Comparison of ENCODE assay signal across 7 mouse cellular contexts in genomic region chr6:124768704-124769044, GRCm38 (mm10). TPM values are rescaled to one million over a fixed set of nuclear protein-coding genes. Genes with fewer than 3 reads are reported as not detected.
A peak's percentile ranks its signal among the peaks of the same experiment; 100 is the strongest.
DNase-seq lines count a peak whose midpoint lies in the region; ATAC-seq and TF ChIP-seq lines count a peak whose summit lies in the region.

No protein-coding gene starts in this region.

- H3K27ac ChIP-seq in lung, embryonic 15.5 days = no peak overlapping the region
- H3K27ac ChIP-seq in embryonic fibroblast, embryonic 13.5 days (ENCODE audit: insufficient read depth, low read length) = peak overlapping the region; percentile 21; the same call in 1 of the 2 replicates
- no peak overlapping the region for H3K27ac ChIP-seq in limb, embryonic 13.5 days
- no peak overlapping the region for H3K27ac ChIP-seq in stomach, embryonic 14.5 days (ENCODE audit: low read length)

- H3K9ac ChIP-seq in lung, embryonic 15.5 days = no peak overlapping the region
- peak overlapping the region; percentile 74; the same call in 1 of the 2 replicates for H3K9ac ChIP-seq in limb, embryonic 13.5 days
- H3K9ac ChIP-seq in stomach, embryonic 14.5 days (replicated peaks; ENCODE audit: low read depth, low read length) = 0 out of 2 replicates have a peak overlapping the region, but pooled peaks have one; percentile 8

- H3K4me3 ChIP-seq in lung, embryonic 15.5 days = peak overlapping the region; percentile 49
- H3K4me3 ChIP-seq in embryonic fibroblast, embryonic 13.5 days (ENCODE audit: insufficient read depth, low read length) = peak overlapping the region; percentile 93
- H3K4me3 ChIP-seq in limb, embryonic 13.5 days = peak overlapping the region; percentile 60
- H3K4me3 ChIP-seq in stomach, embryonic 14.5 days (ENCODE audit: low read depth, low read length) = peak overlapping the region; percentile 48

- ATAC-seq in lung, embryonic 15.5 days (ENCODE audit: borderline replicate concordance, extremely low read depth, low FRiP score, low TSS enrichment) = no peak
- no peak for ATAC-seq in limb, embryonic 13.5 days (ENCODE audit: low FRiP score, low read depth)
- no peak for ATAC-seq in stomach, embryonic 14.5 days (ENCODE audit: insufficient number of reproducible peaks, insufficient read depth, low FRiP score, low read depth)

- TF ChIP-seq CTCF in embryonic fibroblast, embryonic 13.5 days (IDR thresholded peaks at IDR 0.05; ENCODE audit: borderline replicate concordance, insufficient read depth, low read length) = no peak

- WGBS in lung, embryonic 15.5 days = 3% methylated on average over 9 of the region's 9 CpGs
- 7% methylated on average over 9 of the region's 9 CpGs for WGBS in limb, embryonic 13.5 days
- WGBS in stomach, embryonic 14.5 days = 6% methylated on average over 9 of the region's 9 CpGs

- H3K36me3 ChIP-seq in lung, embryonic 15.5 days = no peaks in the 10 kb centered on the region
- no peaks in the 10 kb centered on the region for H3K36me3 ChIP-seq in limb, embryonic 13.5 days
- H3K36me3 ChIP-seq in stomach, embryonic 14.5 days (ENCODE audit: control insufficient read depth, insufficient read depth, low read length) = no peaks in the 10 kb centered on the region

- DNase-seq in lung, postnatal 25 days (ENCODE audit: low spot score) = no peak
- DNase-seq in urinary bladder, postnatal 14 days (ENCODE audit: low spot score) = no peak
- DNase-seq in layer of hippocampus, postnatal 36 days = no peak

- TF ChIP-seq POLR2A in embryonic fibroblast, embryonic 13.5 days (IDR thresholded peaks at IDR 0.05; ENCODE audit: low read depth, low read length) = no peak

- peaks cover 21% of the 10 kb centered on the region for H3K4me1 ChIP-seq in lung, embryonic 15.5 days
- peaks cover 6% of the 10 kb centered on the region for H3K4me1 ChIP-seq in embryonic fibroblast, embryonic 13.5 days (ENCODE audit: control insufficient read depth, insufficient read depth, low read length)
- H3K4me1 ChIP-seq in limb, embryonic 13.5 days = peaks cover 23% of the 10 kb centered on the region
- H3K4me1 ChIP-seq in stomach, embryonic 14.5 days (ENCODE audit: control insufficient read depth, insufficient read depth, low read length) = peaks cover 8% of the 10 kb centered on the region; the same call in 1 of the 2 replicates

- no peaks in the 10 kb centered on the region for H3K9me3 ChIP-seq in lung, embryonic 15.5 days
- no peaks in the 10 kb centered on the region for H3K9me3 ChIP-seq in limb, embryonic 13.5 days
- H3K9me3 ChIP-seq in stomach, embryonic 14.5 days (ENCODE audit: control insufficient read depth, low read depth, low read length) = no peaks in the 10 kb centered on the region

- H3K27me3 ChIP-seq in lung, embryonic 15.5 days = peaks cover 19% of the 10 kb centered on the region
- H3K27me3 ChIP-seq in limb, embryonic 13.5 days = peaks cover 54% of the 10 kb centered on the region
- H3K27me3 ChIP-seq in stomach, embryonic 14.5 days (ENCODE audit: control insufficient read depth, insufficient read depth, low read length) = no peaks in the 10 kb centered on the region

- peak overlapping the region; percentile 97 for H3K4me2 ChIP-seq in lung, embryonic 15.5 days
- peak overlapping the region; percentile 90 for H3K4me2 ChIP-seq in limb, embryonic 13.5 days (replicated peaks)
- peak overlapping the region; percentile 84 for H3K4me2 ChIP-seq in stomach, embryonic 14.5 days (replicated peaks; ENCODE audit: low read depth, low read length)

RNA-seq across cellular contexts. Expression of gene Eno2, which starts 0.8 kb away (rescaled TPM):
- 2.1 and 3.4 TPM in 2 replicates for polyA plus RNA-seq in lung, embryonic 15.5 days (2015; fragmentation: Nextera tagmentation; extraction: Ambion mirVana)
- 17.5 and 24.1 TPM in 2 replicates for polyA plus RNA-seq in embryonic fibroblast, embryonic 13.5 days (2011; ENCODE audit: insufficient read length, low read depth, missing spikeins)
- 7.2 and 7.7 TPM in 2 replicates for polyA plus RNA-seq in limb, embryonic 13.5 days (2015; fragmentation: Nextera tagmentation; extraction: Ambion mirVana)
- polyA plus RNA-seq in stomach, embryonic 14.5 days (2014; fragmentation: Nextera tagmentation; extraction: Ambion mirVana) = 9.5 and 9.7 TPM in 2 replicates
- total RNA-seq in layer of hippocampus, postnatal 36 days (2021) = 1,000 to 10,000 TPM in 1 of 2 experiments, 100 to 1,000 TPM in 1; 956 to 1,045 TPM

RNA-seq across cellular contexts. Expression of gene Lrrc23, which starts 10.9 kb away (rescaled TPM):
- polyA plus RNA-seq in lung, embryonic 15.5 days (2015; fragmentation: Nextera tagmentation; extraction: Ambion mirVana) = 11.7 and 13.7 TPM in 2 replicates
- not detected in 2 replicates for polyA plus RNA-seq in embryonic fibroblast, embryonic 13.5 days (2011; ENCODE audit: insufficient read length, low read depth, missing spikeins)
- 0.59 and 0.86 TPM in 2 replicates for polyA plus RNA-seq in limb, embryonic 13.5 days (2015; fragmentation: Nextera tagmentation; extraction: Ambion mirVana)
- polyA plus RNA-seq in stomach, embryonic 14.5 days (2014; fragmentation: Nextera tagmentation; extraction: Ambion mirVana) = 0.32 and 0.35 TPM in 2 replicates
- 1 to 10 TPM in 1 of 2 experiments, under 1 TPM in 1; 1.00 to 3.5 TPM for total RNA-seq in layer of hippocampus, postnatal 36 days (2021)

RNA-seq across cellular contexts. Expression of gene Atn1, which starts 12.3 kb away (rescaled TPM):
- polyA plus RNA-seq in lung, embryonic 15.5 days (2015; fragmentation: Nextera tagmentation; extraction: Ambion mirVana) = 15.6 and 16.1 TPM in 2 replicates
- polyA plus RNA-seq in embryonic fibroblast, embryonic 13.5 days (2011; ENCODE audit: insufficient read length, low read depth, missing spikeins) = 75.9 and 77.3 TPM in 2 replicates
- polyA plus RNA-seq in limb, embryonic 13.5 days (2015; fragmentation: Nextera tagmentation; extraction: Ambion mirVana) = 19.6 and 20.0 TPM in 2 replicates
- 15.0 and 18.5 TPM in 2 replicates for polyA plus RNA-seq in stomach, embryonic 14.5 days (2014; fragmentation: Nextera tagmentation; extraction: Ambion mirVana)
- 100 to 1,000 TPM; 139 to 170 TPM for total RNA-seq in layer of hippocampus, postnatal 36 days (2021)

RNA-seq across cellular contexts. Expression of gene Gm45234, which starts 12.9 kb away (rescaled TPM):
- not detected in 2 replicates for polyA plus RNA-seq in lung, embryonic 15.5 days (2015; fragmentation: Nextera tagmentation; extraction: Ambion mirVana)
- 0.58 and 0.63 TPM in 2 replicates for polyA plus RNA-seq in embryonic fibroblast, embryonic 13.5 days (2011; ENCODE audit: insufficient read length, low read depth, missing spikeins)
- polyA plus RNA-seq in limb, embryonic 13.5 days (2015; fragmentation: Nextera tagmentation; extraction: Ambion mirVana) = 0.11 TPM in 1 of 2 replicates, not detected in the other
- polyA plus RNA-seq in stomach, embryonic 14.5 days (2014; fragmentation: Nextera tagmentation; extraction: Ambion mirVana) = not detected in 2 replicates
- total RNA-seq in layer of hippocampus, postnatal 36 days (2021) = not detected

RNA-seq across cellular contexts. Expression of gene Grcc10, which starts 27.5 kb away (rescaled TPM):
- 406 and 416 TPM in 2 replicates for polyA plus RNA-seq in lung, embryonic 15.5 days (2015; fragmentation: Nextera tagmentation; extraction: Ambion mirVana)
- polyA plus RNA-seq in embryonic fibroblast, embryonic 13.5 days (2011; ENCODE audit: insufficient read length, low read depth, missing spikeins) = 149 and 157 TPM in 2 replicates
- 480 and 513 TPM in 2 replicates for polyA plus RNA-seq in limb, embryonic 13.5 days (2015; fragmentation: Nextera tagmentation; extraction: Ambion mirVana)
- 445 and 505 TPM in 2 replicates for polyA plus RNA-seq in stomach, embryonic 14.5 days (2014; fragmentation: Nextera tagmentation; extraction: Ambion mirVana)
- 100 to 1,000 TPM; 337 to 366 TPM for total RNA-seq in layer of hippocampus, postnatal 36 days (2021)
